Mouse (Mus musculus) neural tube, embryonic 12.5 days (tissue): Measurements from ENCODE around the gene Znrf3. TPM values are rescaled to one million over a fixed set of nuclear protein-coding genes. Genes with fewer than 3 reads are reported as not detected.

ENCODE experiments used
- ATAC-seq: fragments of 200-750 bp; cut with Nextera tagmentation; 2 replicates; pipeline ENCODE4 v1.8.0; 2017; ENCODE audit warnings: low read depth, mild to moderate bottlenecking, moderate TSS enrichment, moderate library complexity; ENCODE audit not compliant: low FRiP score
- H3K27ac ChIP-seq: fragments of 300-500 bp; sonication (generic); 2 replicates; pipeline ENCODE4 v1.5.1; 2016
- H3K27me3 ChIP-seq: fragments of 300-500 bp; sonication (generic); replicated peaks from 2 replicates; pipeline ENCODE4 v1.6.1; 2016; ENCODE audit warnings: mild to moderate bottlenecking
- H3K36me3 ChIP-seq: fragments of 300-500 bp; sonication (generic); 2 replicates; pipeline ENCODE4 v1.6.1; 2016; ENCODE audit warnings: mild to moderate bottlenecking
- H3K4me1 ChIP-seq: fragments of 300-500 bp; sonication (generic); 2 replicates; pipeline ENCODE4 v1.6.1; 2016
- H3K4me2 ChIP-seq: fragments of 300-500 bp; sonication (generic); replicated peaks from 2 replicates; pipeline ENCODE4 v1.6.1; 2016; ENCODE audit warnings: mild to moderate bottlenecking
- H3K4me3 ChIP-seq: fragments of 300-500 bp; sonication (generic); 2 replicates; pipeline ENCODE4 v1.5.1; 2016
- H3K9ac ChIP-seq: fragments of 300-500 bp; sonication (generic); 2 replicates; pipeline ENCODE4 v1.6.1; 2016; ENCODE audit warnings: mild to moderate bottlenecking
- H3K9me3 ChIP-seq: fragments of 300-500 bp; sonication (generic); 2 replicates; pipeline ENCODE4 v1.6.1; 2016; ENCODE audit warnings: mild to moderate bottlenecking
- WGBS: fragments of 180-500 bp; shearing (Covaris S2); methylation state at CpG from one replicate; pipeline ENCODE4 v1.1.7; 2016; 5-methylcytosine and 5-hydroxymethylcytosine counted together
- polyA plus RNA-seq: library from polyadenylated mRNA; unstranded; fragments of >200 nt; fragmentation: Nextera tagmentation; extraction: Ambion mirVana; gene quantifications from 2 replicates; pipeline ENCODE4 v1.2.1, GENCODE M21; 2016

The Znrf3 gene
- polyA plus RNA-seq, 1 experiment from 2014 or later = 7.4 TPM

- Histone ChIP-seq H3K27me3 (no peaks in the 10 kb centered on the region), H3K9ac (no peak overlapping the region), H3K4me1 (peaks cover 33% of the 10 kb centered on the region), H3K36me3 (no peaks in the 10 kb centered on the region), H3K27ac (no peak overlapping the region), H3K4me2 (no peak overlapping the region), H3K4me3 (no peak overlapping the region), H3K9me3 (no peaks in the 10 kb centered on the region)
- no peak for ATAC-seq
- WGBS = 69% methylated on average over 2 of the region's 2 CpGs
These were observed 31.9 kb downstream of the Znrf3 start for GRCm38 (mm10) chr11:5412644-5413190.

- 39% methylated on average over 9 of the region's 9 CpGs for WGBS
- Histone ChIP-seq H3K36me3 (no peaks in the 10 kb centered on the region), H3K4me1 (peaks cover 27% of the 10 kb centered on the region), H3K27me3 (no peaks in the 10 kb centered on the region), H3K9me3 (no peaks in the 10 kb centered on the region), H3K4me3 (no peak overlapping the region), H3K9ac (no peak overlapping the region), H3K4me2 (no peak overlapping the region), H3K27ac (no peak overlapping the region)
- no peak for ATAC-seq
These were observed 33.1 kb downstream of the Znrf3 start for GRCm38 (mm10) chr11:5411577-5411976.

- H3K4me3 ChIP-seq = no peak overlapping the region
- no peak for ATAC-seq
- H3K4me1 ChIP-seq = no peaks in the 10 kb centered on the region
- no peaks in the 10 kb centered on the region for H3K9me3 ChIP-seq
- H3K36me3 ChIP-seq = no peaks in the 10 kb centered on the region
- no peaks in the 10 kb centered on the region for H3K27me3 ChIP-seq
- no peak overlapping the region for H3K4me2 ChIP-seq
- no peak overlapping the region for H3K27ac ChIP-seq
- no peak overlapping the region for H3K9ac ChIP-seq
- 69% methylated on average over 2 of the region's 2 CpGs for WGBS
These were observed 40.5 kb downstream of the Znrf3 start for GRCm38 (mm10) chr11:5404180-5404579.

GRCm38 (mm10) chr11:5402127-5402733 is 42.4 kb downstream of the Znrf3 start:
- no peak for ATAC-seq
- H3K9ac ChIP-seq = no peak overlapping the region
- no peaks in the 10 kb centered on the region for H3K27me3 ChIP-seq
- no peak overlapping the region for H3K4me3 ChIP-seq
- H3K27ac ChIP-seq = no peak overlapping the region
- H3K4me1 ChIP-seq = no peaks in the 10 kb centered on the region
- no peaks in the 10 kb centered on the region for H3K9me3 ChIP-seq
- WGBS = 47% methylated on average over 4 of the region's 4 CpGs
- H3K36me3 ChIP-seq = no peaks in the 10 kb centered on the region
- no peak overlapping the region for H3K4me2 ChIP-seq

GRCm38 (mm10) chr11:5398301-5399053 is 46.2 kb downstream of the Znrf3 start:
- H3K4me1 ChIP-seq = no peaks in the 10 kb centered on the region
- no peak overlapping the region for H3K4me3 ChIP-seq
- no peak overlapping the region for H3K9ac ChIP-seq
- WGBS = 58% methylated on average over 3 of the region's 3 CpGs
- H3K27me3 ChIP-seq = no peaks in the 10 kb centered on the region
- no peaks in the 10 kb centered on the region for H3K9me3 ChIP-seq
- no peaks in the 10 kb centered on the region for H3K36me3 ChIP-seq
- H3K27ac ChIP-seq = no peak overlapping the region
- no peak for ATAC-seq
- no peak overlapping the region for H3K4me2 ChIP-seq

- H3K4me2 ChIP-seq = peak overlapping the region; percentile 27
- 4% methylated on average over 4 of the region's 4 CpGs for WGBS
These were observed 53.4 kb downstream of the Znrf3 start for GRCm38 (mm10) chr11:5390969-5391831.

GRCm38 (mm10) chr11:5382652-5383051 is 62.0 kb downstream of the Znrf3 start:
- Histone ChIP-seq H3K27ac (no peak overlapping the region), H3K9me3 (no peaks in the 10 kb centered on the region), H3K4me1 (no peaks in the 10 kb centered on the region), H3K4me3 (no peak overlapping the region), H3K9ac (no peak overlapping the region), H3K36me3 (no peaks in the 10 kb centered on the region), H3K4me2 (no peak overlapping the region), H3K27me3 (no peaks in the 10 kb centered on the region)
- no peak for ATAC-seq
- 73% methylated on average over 2 of the region's 2 CpGs for WGBS

More at GRCm38 (mm10) chr11:5390969-5391831, 53.4 kb downstream of the Znrf3 start:
- H3K36me3 ChIP-seq = no peaks in the 10 kb centered on the region
- no peak overlapping the region for H3K27ac ChIP-seq
- no peaks in the 10 kb centered on the region for H3K27me3 ChIP-seq
- H3K4me3 ChIP-seq = no peak overlapping the region
- ATAC-seq = peak; percentile 82
- peaks cover 15% of the 10 kb centered on the region for H3K4me1 ChIP-seq
- H3K9ac ChIP-seq = no peak overlapping the region
- no peaks in the 10 kb centered on the region for H3K9me3 ChIP-seq

- 81% methylated on average over 5 of the region's 5 CpGs for WGBS
- no peaks in the 10 kb centered on the region for H3K4me1 ChIP-seq
- no peak overlapping the region for H3K9ac ChIP-seq
- no peak overlapping the region for H3K4me2 ChIP-seq
- H3K27me3 ChIP-seq = no peaks in the 10 kb centered on the region
- H3K9me3 ChIP-seq = no peaks in the 10 kb centered on the region
- no peak overlapping the region for H3K4me3 ChIP-seq
- no peaks in the 10 kb centered on the region for H3K36me3 ChIP-seq
- no peak for ATAC-seq
- H3K27ac ChIP-seq = no peak overlapping the region
These were observed 63.4 kb downstream of the Znrf3 start for GRCm38 (mm10) chr11:5381226-5381625.

- H3K9ac ChIP-seq = no peak overlapping the region
- ATAC-seq = no peak
- no peak overlapping the region for H3K4me3 ChIP-seq
- no peaks in the 10 kb centered on the region for H3K27me3 ChIP-seq
- no peaks in the 10 kb centered on the region for H3K9me3 ChIP-seq
- no peak overlapping the region for H3K27ac ChIP-seq
- H3K36me3 ChIP-seq = no peaks in the 10 kb centered on the region
- H3K4me2 ChIP-seq = no peak overlapping the region
- WGBS = 88% methylated on average over 3 of the region's 3 CpGs
- no peaks in the 10 kb centered on the region for H3K4me1 ChIP-seq
These were observed 64.4 kb downstream of the Znrf3 start for GRCm38 (mm10) chr11:5380275-5380674.

GRCm38 (mm10) chr11:5369176-5369575 is 75.5 kb downstream of the Znrf3 start:
- Histone ChIP-seq H3K27ac (no peak overlapping the region), H3K27me3 (no peaks in the 10 kb centered on the region), H3K4me2 (no peak overlapping the region), H3K9ac (no peak overlapping the region), H3K36me3 (no peaks in the 10 kb centered on the region), H3K4me3 (no peak overlapping the region), H3K4me1 (no peaks in the 10 kb centered on the region), H3K9me3 (no peaks in the 10 kb centered on the region)
- WGBS = 85% methylated on average over 10 of the region's 10 CpGs
- no peak for ATAC-seq

GRCm38 (mm10) chr11:5368492-5368891 is 76.2 kb downstream of the Znrf3 start:
- Histone ChIP-seq H3K4me1 (no peaks in the 10 kb centered on the region), H3K4me2 (no peak overlapping the region), H3K9me3 (no peaks in the 10 kb centered on the region), H3K4me3 (no peak overlapping the region), H3K36me3 (no peaks in the 10 kb centered on the region), H3K9ac (no peak overlapping the region), H3K27me3 (no peaks in the 10 kb centered on the region), H3K27ac (no peak overlapping the region)
- ATAC-seq = no peak

- Histone ChIP-seq H3K27me3 (no peaks in the 10 kb centered on the region), H3K4me2 (no peak overlapping the region), H3K9me3 (no peaks in the 10 kb centered on the region), H3K9ac (no peak overlapping the region), H3K4me1 (no peaks in the 10 kb centered on the region), H3K36me3 (no peaks in the 10 kb centered on the region), H3K4me3 (no peak overlapping the region), H3K27ac (no peak overlapping the region)
- ATAC-seq = no peak
- 94% methylated on average over 2 of the region's 2 CpGs for whole genome bisulfite sequencing
These were observed 89.3 kb downstream of the Znrf3 start for GRCm38 (mm10) chr11:5355266-5355764.
